Mouse (Mus musculus): ENCODE data around the gene Efna3. TPM values are rescaled to one million over a fixed set of nuclear protein-coding genes. Genes with fewer than 3 reads are reported as not detected.

Efna3 gene
- total RNA-seq, 1 experiment from 2014 or later = not detected

- no peak for ATAC-seq (replicated peaks; ENCODE audit: insufficient number of reproducible peaks, low FRiP score, low TSS enrichment, poor library complexity, severe bottlenecking)
These were observed 3.0 kb downstream of the Efna3 start for GRCm38 (mm10) chr3:89319591-89320350.

- no peak for ATAC-seq (replicated peaks; ENCODE audit: insufficient number of reproducible peaks, low FRiP score, low TSS enrichment, poor library complexity, severe bottlenecking)
These were observed 3.7 kb downstream of the Efna3 start for GRCm38 (mm10) chr3:89318971-89319590.

DNA sequence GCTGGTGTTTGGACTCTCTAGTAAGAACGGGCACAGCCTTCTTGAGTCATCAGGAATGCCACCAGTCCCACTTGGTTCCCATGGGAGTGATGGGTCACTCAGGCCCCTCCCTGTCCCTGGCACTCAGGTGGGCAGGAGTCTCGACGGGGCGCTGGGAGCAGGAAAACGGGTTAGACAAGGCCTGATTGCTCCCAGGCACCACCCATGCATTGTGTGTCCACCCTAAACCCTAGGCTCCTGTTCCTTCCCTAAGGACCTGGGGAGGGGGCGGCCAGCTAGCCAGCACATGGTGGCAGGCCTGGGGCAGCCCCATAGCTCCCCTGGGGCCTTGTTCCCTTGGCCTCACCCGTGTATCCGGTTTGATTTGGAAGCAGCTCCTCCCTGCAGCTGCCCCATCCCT, 4.4 kb downstream of the Efna3 start:
- ATAC-seq (replicated peaks; ENCODE audit: insufficient number of reproducible peaks, low FRiP score, low TSS enrichment, poor library complexity, severe bottlenecking) = no peak

DNA sequence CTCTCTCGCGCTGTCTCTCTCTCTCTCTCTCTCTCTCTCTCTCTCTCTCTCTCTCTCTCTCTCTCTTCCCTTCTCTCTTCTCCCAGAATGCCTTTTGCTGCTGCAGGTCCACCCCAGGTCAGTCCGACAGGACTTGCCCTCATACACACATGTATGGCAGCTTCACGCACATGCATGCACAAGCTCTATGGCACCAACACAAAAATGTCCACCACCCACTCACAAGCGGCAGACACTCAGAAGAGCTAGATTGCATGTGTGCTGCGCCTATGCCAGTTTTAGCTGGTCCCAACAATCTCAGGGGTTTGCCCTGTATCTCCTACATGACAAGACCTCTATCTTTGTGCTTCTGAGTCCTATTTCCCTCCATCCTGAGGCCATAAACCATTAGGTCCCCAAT, 5.5 kb downstream of the Efna3 start:
- no peak for ATAC-seq (replicated peaks; ENCODE audit: insufficient number of reproducible peaks, low FRiP score, low TSS enrichment, poor library complexity, severe bottlenecking)

- peak; percentile 58; the same call in 1 of the 2 replicates for ATAC-seq (replicated peaks; ENCODE audit: insufficient number of reproducible peaks, low FRiP score, low TSS enrichment, poor library complexity, severe bottlenecking)
These were observed 5.9 kb downstream of the Efna3 start for GRCm38 (mm10) chr3:89316833-89317232.

DNA sequence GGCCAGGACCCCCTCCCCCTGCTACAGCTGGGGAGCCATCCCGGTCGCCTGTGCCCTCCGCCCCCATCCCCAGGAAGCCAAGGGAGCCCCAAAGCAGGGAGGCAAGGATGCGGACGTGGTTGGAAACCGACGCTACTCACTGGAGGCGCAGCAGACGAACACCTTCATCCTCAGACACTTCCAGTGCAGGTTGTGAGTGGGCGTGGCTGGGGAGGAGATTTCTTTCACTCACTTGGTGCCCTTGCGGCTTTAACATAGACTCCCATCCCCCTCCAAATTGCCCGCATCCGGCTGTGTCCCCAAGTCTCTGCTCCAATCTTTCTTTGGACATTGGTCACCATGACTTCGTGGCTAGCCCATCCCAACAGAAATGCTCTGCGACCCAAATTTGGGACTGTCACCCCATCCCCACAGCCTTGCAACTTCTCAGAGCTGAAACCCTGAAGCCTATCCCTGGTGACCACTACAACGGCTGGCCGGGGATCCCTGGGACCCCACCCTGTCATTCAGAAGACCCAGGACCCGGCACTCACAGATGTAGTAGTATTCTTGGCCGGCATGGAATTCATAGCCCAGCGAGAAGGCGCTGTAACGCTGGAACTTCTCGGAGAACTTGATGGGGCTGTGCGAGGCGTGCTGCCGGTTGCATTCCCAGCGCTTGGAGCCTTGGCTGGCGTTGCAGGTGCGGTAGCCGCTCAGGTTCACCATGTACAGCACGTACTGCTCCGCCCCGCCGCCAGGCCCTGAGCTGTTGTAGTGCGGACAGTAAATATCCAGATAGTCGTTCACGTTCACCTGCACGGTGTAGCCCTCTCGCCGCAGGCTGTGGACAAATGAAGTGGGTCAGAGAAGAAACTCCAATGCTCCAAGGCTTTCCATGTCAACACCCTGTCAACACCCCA, 6.6 kb downstream of the Efna3 start:
- ATAC-seq (replicated peaks; ENCODE audit: insufficient number of reproducible peaks, low FRiP score, low TSS enrichment, poor library complexity, severe bottlenecking) = no peak

DNA sequence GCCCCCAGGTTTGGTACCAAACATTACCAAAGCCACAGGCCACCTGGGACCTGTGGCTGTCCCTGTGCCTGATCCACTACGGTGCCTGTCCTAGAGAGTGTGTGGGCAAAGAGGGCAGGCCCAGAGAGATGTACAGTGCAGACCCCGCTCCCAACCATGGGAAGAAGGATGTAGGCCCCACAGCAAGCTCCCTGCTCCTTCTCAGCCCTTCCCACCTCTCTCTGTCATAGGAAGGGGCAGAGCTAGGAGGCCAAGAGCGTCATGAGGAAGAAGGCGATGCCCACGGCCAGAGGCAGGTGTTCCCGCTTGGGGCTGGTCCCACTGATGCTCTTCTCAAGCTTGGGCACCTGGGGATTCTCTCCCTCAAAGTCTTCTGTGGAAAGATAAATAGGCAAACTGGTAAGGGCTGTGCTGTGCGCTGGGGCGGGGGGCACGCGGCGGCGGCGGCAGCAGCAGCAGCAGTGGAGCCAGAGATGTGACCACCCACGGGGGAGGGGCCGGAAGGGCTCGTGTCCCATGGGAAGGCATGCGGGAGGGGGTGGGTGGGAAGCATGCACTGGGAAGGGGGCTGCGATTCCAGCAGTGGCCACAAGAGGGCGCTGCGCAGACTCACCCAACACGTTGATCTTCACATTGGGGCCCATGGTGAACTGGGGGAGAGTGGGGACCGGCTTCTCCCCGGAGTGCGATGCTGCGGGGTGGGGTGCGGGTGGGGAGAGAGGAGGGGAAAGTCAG, 7.4 kb downstream of the Efna3 start:
- 0 out of 2 replicates have a peak, but pooled peaks have one; percentile 36 for ATAC-seq (replicated peaks; ENCODE audit: insufficient number of reproducible peaks, low FRiP score, low TSS enrichment, poor library complexity, severe bottlenecking)

DNA sequence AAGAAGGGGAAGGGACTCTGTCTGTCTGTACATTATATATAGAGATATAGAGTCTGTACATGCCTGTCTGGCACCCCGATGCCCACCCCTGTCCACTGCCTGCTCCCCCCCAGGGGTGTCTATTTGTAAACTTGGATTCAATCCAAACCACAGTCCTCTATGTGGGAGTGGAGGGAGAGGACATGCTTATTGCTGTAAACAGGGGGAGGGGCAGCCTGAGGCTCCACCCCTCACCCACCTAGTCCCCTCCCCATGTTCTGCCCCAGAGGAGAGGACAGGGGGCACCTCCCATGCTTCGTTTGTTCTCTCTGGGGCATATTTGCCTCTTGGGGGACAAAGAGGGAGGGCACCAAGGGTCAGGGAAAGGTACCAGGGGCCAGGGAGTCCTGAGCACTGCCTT, 8.0 kb downstream of the Efna3 start:
- no peak for ATAC-seq (replicated peaks; ENCODE audit: insufficient number of reproducible peaks, low FRiP score, low TSS enrichment, poor library complexity, severe bottlenecking)

GRCm38 (mm10) chr3:89314340-89314739, 8.4 kb downstream of the Efna3 start:
- no peak for ATAC-seq (replicated peaks; ENCODE audit: insufficient number of reproducible peaks, low FRiP score, low TSS enrichment, poor library complexity, severe bottlenecking)

GRCm38 (mm10) chr3:89308089-89308488, 14.7 kb downstream of the Efna3 start:
- ATAC-seq (replicated peaks; ENCODE audit: insufficient number of reproducible peaks, low FRiP score, low TSS enrichment, poor library complexity, severe bottlenecking) = peak; percentile 94

DNA sequence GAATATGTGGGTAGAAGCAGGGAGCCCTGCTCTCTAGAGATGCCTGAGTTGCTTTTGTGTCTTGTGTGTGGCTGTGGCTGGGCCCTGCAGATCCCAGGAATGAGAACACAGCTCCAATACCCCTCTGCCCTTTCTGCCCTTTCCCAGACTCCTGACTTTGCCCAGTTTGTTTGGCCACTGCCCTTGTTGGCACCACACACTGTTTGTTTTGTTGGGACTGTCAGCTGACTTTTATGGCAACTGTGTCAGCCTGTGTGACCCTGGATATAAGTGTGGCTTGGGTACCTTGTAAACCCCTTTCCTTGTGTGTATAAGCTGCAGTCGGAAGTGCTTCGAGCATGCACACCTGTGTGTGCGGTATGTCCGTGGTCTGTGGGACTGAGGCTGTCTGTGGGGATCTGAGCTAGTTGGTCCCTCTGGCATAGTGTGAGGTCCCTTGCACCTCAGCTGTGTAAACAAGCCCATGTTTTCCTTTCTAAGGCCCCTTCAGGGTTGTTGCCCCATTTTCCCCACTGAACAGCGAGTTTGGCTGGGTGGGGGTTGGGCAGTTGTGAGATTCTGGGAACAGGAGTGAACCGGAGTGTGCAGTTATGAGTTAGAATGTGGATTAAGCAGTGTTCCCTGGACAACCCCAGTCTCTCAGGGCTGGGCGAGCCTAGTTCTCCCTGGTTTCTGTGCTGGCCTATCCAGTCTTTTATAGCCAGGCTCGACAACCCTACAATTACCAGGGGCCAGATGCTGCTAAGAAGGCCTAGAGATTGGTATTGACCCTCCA, 17.0 kb downstream of the Efna3 start:
- no peak for ATAC-seq (replicated peaks; ENCODE audit: insufficient number of reproducible peaks, low FRiP score, low TSS enrichment, poor library complexity, severe bottlenecking)

- ATAC-seq (replicated peaks; ENCODE audit: insufficient number of reproducible peaks, low FRiP score, low TSS enrichment, poor library complexity, severe bottlenecking) = no peak
These were observed 17.7 kb downstream of the Efna3 start for GRCm38 (mm10) chr3:89305105-89305504.

DNA sequence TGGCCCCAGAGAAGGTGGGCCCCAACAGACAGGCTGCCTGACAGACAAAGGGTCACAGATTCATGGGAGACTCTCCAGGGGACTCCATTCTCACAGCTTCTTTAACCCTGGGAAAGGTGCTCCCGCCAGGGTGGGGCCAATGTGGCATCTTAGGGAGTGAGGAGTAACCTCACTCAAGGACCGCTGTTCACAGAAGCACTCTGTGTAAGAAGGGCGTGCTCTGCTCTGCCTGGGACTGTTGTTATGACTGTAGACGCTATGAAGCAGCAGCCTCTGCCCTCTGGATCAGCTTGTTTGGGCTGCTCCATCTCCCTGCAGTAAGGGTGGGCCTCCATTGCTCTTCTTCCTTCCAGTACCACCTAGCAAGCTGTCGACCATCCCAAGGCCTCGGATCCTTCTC, 18.3 kb downstream of the Efna3 start:
- no peak for ATAC-seq (replicated peaks; ENCODE audit: insufficient number of reproducible peaks, low FRiP score, low TSS enrichment, poor library complexity, severe bottlenecking)

DNA sequence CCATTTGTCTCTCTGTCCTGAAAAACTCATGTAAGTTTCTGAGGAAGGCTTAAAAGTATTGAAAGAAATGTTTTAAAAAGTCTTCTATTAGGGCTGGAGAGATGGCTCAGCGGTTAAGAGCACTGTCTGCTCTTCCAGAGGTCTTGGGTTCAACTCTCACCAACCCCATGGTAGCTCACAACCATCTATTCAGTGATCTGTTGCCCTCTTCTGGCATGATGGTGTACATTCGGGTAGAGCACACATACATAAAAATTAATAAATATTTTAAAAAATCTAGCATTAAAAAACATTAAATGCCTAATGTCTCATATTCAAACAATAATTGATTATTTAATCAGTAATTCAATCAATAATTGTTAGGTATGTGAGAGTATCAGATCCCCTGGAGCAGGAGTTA, 22.3 kb downstream of the Efna3 start:
- ATAC-seq (replicated peaks; ENCODE audit: insufficient number of reproducible peaks, low FRiP score, low TSS enrichment, poor library complexity, severe bottlenecking) = no peak

GRCm38 (mm10) chr3:89300071-89300470, 22.7 kb downstream of the Efna3 start:
- no peak for ATAC-seq (replicated peaks; ENCODE audit: insufficient number of reproducible peaks, low FRiP score, low TSS enrichment, poor library complexity, severe bottlenecking)

- ATAC-seq (replicated peaks; ENCODE audit: insufficient number of reproducible peaks, low FRiP score, low TSS enrichment, poor library complexity, severe bottlenecking) = 0 out of 2 replicates have a peak, but pooled peaks have one; percentile 34
These were observed 23.3 kb downstream of the Efna3 start for GRCm38 (mm10) chr3:89299499-89299898.

- ATAC-seq (replicated peaks; ENCODE audit: insufficient number of reproducible peaks, low FRiP score, low TSS enrichment, poor library complexity, severe bottlenecking) = no peak
These were observed 23.9 kb downstream of the Efna3 start for GRCm38 (mm10) chr3:89298908-89299307.

DNA sequence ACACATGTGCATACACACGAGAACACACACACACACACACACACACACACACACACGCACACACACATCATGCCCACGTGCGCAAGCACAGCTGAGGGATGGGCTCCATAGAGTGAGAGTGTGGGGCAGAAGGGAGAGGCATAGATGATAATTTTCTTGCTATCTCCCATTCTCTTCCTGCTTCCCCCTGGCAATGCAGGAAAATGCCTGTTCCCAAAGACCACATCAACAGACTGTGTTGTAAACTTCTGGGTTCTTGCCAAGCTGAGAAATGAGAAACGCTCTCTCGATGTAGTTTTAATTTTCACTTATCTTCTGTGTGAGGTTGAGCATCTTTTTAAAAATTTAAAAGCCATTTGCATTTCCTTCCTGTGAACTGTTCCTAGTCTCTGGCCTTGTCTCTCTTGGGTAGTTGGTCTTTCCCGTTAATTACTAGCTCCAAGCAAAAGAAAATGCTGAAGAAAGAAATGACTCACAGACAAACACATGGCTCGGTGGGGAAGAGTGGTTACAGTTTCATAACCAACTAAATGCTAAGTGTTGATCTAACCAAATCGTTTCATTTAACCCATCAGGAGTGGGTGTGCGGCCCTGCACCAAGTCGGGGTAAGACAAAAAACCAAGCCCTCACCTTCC, 25.9 kb downstream of the Efna3 start:
- ATAC-seq (replicated peaks; ENCODE audit: insufficient number of reproducible peaks, low FRiP score, low TSS enrichment, poor library complexity, severe bottlenecking) = no peak

Data from monocyte, adult 5-6 weeks (primary cell).